Mouse (Mus musculus) liver, embryonic 11.5 days (tissue): ENCODE measurements around the gene Ccdc24. TPM values are rescaled to one million over a fixed set of nuclear protein-coding genes. Genes with fewer than 3 reads are reported as not detected.

ENCODE experiments used
- ATAC-seq: fragments of 200-750 bp; cut with Nextera tagmentation; replicated peaks from 2 replicates; pipeline ENCODE4 v1.8.0; 2017; ENCODE audit warnings: moderate number of reproducible peaks, mild to moderate bottlenecking, moderate TSS enrichment, moderate library complexity; ENCODE audit not compliant: low FRiP score
- DNase-seq: peaks from one replicate; pipeline ENCODE4 v3.0.0-alpha.2; 2017; ENCODE audit warnings: low spot score
- H3K27ac ChIP-seq: fragments of 300-500 bp; sonication (generic); 2 replicates; pipeline ENCODE4 v1.5.1; 2014; ENCODE audit warnings: mild to moderate bottlenecking, low read depth, low read length, control low read depth
- H3K27me3 ChIP-seq: fragments of 300-500 bp; sonication (generic); replicated peaks from 2 replicates; pipeline ENCODE4 v1.6.1; 2014; ENCODE audit warnings: low read length, mixed read lengths; ENCODE audit not compliant: control insufficient read depth, insufficient read depth
- H3K36me3 ChIP-seq: fragments of 300-500 bp; sonication (generic); 2 replicates; pipeline ENCODE4 v1.6.1; 2014; ENCODE audit warnings: mild to moderate bottlenecking, low read length, moderate library complexity, mixed read lengths; ENCODE audit not compliant: control insufficient read depth, insufficient read depth
- H3K4me1 ChIP-seq: fragments of 300-500 bp; sonication (generic); replicated peaks from 2 replicates; pipeline ENCODE4 v1.6.1; 2014; ENCODE audit warnings: low read length, mixed read lengths; ENCODE audit not compliant: control insufficient read depth, insufficient read depth
- H3K4me2 ChIP-seq: fragments of 300-500 bp; sonication (generic); 2 replicates; pipeline ENCODE4 v1.6.1; 2014; ENCODE audit warnings: mild to moderate bottlenecking, control low read depth, moderate library complexity
- H3K4me3 ChIP-seq: fragments of 300-500 bp; sonication (generic); 2 replicates; pipeline ENCODE4 v1.5.1; 2014; ENCODE audit warnings: low read depth, low read length, control low read depth
- H3K9ac ChIP-seq: fragments of 300-500 bp; sonication (generic); 2 replicates; pipeline ENCODE4 v1.6.1; 2014; ENCODE audit warnings: low read depth, low read length, control low read depth
- H3K9me3 ChIP-seq: fragments of 300-500 bp; sonication (generic); 2 replicates; pipeline ENCODE4 v1.6.1; 2016; ENCODE audit warnings: low read length, inconsistent platforms, mixed read lengths; ENCODE audit not compliant: control insufficient read depth
- WGBS: fragments of 180-500 bp; shearing (Covaris S2); extraction: QIAGEN DNeasy Blood & Tissue Kit; methylation state at CpG from one replicate; pipeline ENCODE4 v1.1.7; 2014; 5-methylcytosine and 5-hydroxymethylcytosine counted together
- polyA plus RNA-seq: library from polyadenylated mRNA; unstranded; fragments of >200 nt; fragmentation: Nextera tagmentation; extraction: Ambion mirVana; gene quantifications from 2 replicates; pipeline ENCODE4 v1.2.1, GENCODE M21; 2014

Gene Ccdc24
- polyA plus RNA-seq, 1 experiment from 2014 or later: 1.5 TPM

DNA sequence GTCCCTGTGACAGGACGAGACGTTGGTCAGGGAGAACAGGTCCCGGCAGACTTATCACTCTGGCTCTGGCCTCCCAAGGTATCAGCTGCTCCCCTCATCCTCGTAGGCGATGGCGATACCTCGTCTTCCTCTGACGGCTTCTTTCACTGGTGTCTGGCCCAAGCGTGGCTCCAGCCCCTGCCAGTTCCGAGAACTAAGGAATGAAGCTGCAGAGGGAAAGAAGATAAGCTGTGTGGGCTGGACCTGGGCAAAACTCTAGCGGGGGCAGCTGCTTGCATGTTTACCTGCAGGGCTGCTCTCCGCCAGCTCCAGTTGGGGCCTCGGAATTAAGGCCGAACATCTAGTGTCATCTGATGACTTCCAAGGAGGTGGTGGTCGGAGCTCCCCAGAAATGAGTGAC lies 17.1 kb upstream of the Ccdc24 start:
- 0 out of 2 replicates have a peak overlapping the region, but pooled peaks have one; percentile 17 for H3K4me3 ChIP-seq
- no peak overlapping the region for H3K9ac ChIP-seq
- H3K4me1 ChIP-seq: peaks cover 22% of the 10 kb centered on the region
- DNase-seq (no peak), ATAC-seq (no peak)
- WGBS: 89% methylated on average over 15 of the region's 15 CpGs
- H3K9me3 ChIP-seq: no peaks in the 10 kb centered on the region
- no peak overlapping the region for H3K27ac ChIP-seq
- no peak overlapping the region for H3K4me2 ChIP-seq
- no peaks in the 10 kb centered on the region for H3K27me3 ChIP-seq
- H3K36me3 ChIP-seq: peaks cover 20% of the 10 kb centered on the region

DNA sequence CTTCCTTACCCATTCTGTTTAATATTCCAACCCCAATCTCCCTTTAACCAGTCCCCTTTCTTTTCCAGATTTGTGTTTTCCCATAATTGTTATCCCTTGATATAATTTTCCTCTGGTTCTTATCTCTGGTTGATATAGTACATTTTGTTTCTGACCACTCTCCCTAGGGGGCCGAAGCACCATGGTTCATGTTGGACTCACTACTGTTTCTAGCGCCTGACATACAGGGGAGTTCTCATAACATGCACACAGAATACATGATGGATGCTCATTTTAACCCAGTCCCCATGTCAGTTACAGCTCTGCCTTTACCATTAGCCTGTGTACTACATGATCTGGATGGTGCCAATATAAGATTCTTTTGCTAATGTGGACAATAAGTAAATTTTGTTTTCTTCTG lies 15.6 kb upstream of the Ccdc24 start:
- Histone ChIP-seq H3K9ac (no peak overlapping the region), H3K9me3 (no peaks in the 10 kb centered on the region), H3K27ac (no peak overlapping the region), H3K4me1 (peaks cover 27% of the 10 kb centered on the region), H3K36me3 (peaks cover 24% of the 10 kb centered on the region), H3K27me3 (no peaks in the 10 kb centered on the region), H3K4me3 (peak overlapping the region; percentile 97; the same call in 1 of the 2 replicates), H3K4me2 (peak overlapping the region; percentile 87)
- DNase-seq (no peak), ATAC-seq (no peak)
- 64% methylated on average over 2 of the region's 2 CpGs for WGBS

DNA sequence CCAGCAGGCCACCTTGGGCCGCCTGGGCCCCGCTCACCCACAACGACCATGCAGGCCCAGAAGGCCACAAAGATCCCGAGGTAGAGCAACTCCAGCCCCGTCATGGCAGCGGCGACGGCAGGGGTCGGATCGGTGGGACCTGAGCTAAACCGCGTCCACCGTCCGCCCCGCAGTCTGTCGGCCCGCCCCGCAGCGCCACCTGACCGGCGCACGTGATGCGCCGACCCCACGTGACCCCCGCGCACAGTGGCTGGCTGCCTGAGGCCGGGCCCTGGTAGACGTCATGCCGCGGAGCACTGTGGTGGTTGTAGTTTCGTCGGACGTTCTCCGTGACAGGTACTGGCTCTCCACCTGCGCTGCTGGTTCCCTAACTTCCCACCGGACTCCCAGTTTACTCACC lies 14.8 kb upstream of the Ccdc24 start, which contains the start of gene Atp6v0b:
Gene Atp6v0b (minus strand): TSS at position 201 of the 400 bp plus-strand sequence.
- peak within 1 kb of the TSS; percentile 87 for H3K4me2 ChIP-seq
- no peaks in the 10 kb centered on the region for H3K27me3 ChIP-seq
- H3K4me3 ChIP-seq: peak within 1 kb of the TSS; percentile 97
- H3K4me1 ChIP-seq: peaks cover 26% of the 10 kb centered on the region
- H3K36me3 ChIP-seq: peaks cover 24% of the 10 kb centered on the region
- H3K9me3 ChIP-seq: no peaks in the 10 kb centered on the region
- WGBS: under 1% methylated on average over 37 of the region's 37 CpGs
- ATAC-seq (peak; percentile 87), DNase-seq (peak; percentile 91)
- H3K9ac ChIP-seq: peak within 1 kb of the TSS; percentile 94
- H3K27ac ChIP-seq: peak within 1 kb of the TSS; percentile 77

DNA sequence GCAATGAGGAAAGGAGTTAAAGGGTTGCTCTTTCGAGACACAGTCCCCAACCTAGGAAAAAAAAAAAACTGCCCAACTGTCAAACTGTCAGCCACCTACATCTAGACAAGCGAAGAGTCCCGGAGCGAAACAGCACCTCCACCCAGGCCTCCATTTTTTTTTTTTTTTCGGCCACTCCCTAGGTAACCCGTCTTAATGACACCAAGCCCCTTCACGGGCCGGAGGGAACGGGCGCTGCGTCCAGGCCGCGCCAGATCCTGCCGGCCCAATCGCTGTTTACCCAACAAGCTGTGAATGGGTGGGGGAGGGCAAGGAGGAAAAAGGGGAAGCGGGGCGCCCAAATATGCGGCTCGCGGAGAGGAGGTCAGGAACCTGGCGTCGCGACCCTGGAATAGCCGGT lies 14.3 kb upstream of the Ccdc24 start:
- H3K9ac ChIP-seq: peak overlapping the region; percentile 94
- no peaks in the 10 kb centered on the region for H3K9me3 ChIP-seq
- no peak for DNase-seq
- peak overlapping the region; percentile 87 for H3K4me2 ChIP-seq
- H3K27me3 ChIP-seq: no peaks in the 10 kb centered on the region; the same call in 1 of the 2 replicates
- peak; percentile 22 for ATAC-seq
- H3K36me3 ChIP-seq: peaks cover 24% of the 10 kb centered on the region
- under 1% methylated on average over 22 of the region's 24 CpGs for WGBS
- H3K4me1 ChIP-seq: peaks cover 25% of the 10 kb centered on the region
- H3K27ac ChIP-seq: peak overlapping the region; percentile 77
- peak overlapping the region; percentile 97 for H3K4me3 ChIP-seq

DNA sequence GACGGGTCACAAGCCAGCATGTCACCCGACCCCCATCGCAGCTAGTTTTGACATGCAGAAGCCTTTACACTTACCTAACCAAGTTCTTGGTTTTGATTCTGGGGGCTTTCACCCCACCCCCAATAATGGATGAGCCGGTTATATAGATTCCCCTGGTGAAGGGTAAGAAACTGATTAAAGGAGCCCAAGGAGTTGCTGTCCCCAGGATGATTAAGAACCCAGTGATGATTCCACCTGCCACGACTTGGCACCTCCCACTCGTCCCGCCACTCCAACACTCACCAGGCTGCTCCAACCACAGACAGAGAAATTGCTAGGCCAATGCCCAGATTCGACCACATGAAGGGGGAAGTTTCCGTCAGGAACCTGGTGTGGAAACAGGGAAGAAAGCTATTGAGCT lies 13.6 kb upstream of the Ccdc24 start:
- no peak for ATAC-seq
- Histone ChIP-seq H3K4me3 (peak overlapping the region; percentile 97), H3K4me1 (peaks cover 23% of the 10 kb centered on the region), H3K9me3 (no peaks in the 10 kb centered on the region), H3K4me2 (peak overlapping the region; percentile 87), H3K36me3 (peaks cover 24% of the 10 kb centered on the region), H3K9ac (peak overlapping the region; percentile 94), H3K27ac (no peak overlapping the region), H3K27me3 (no peaks in the 10 kb centered on the region; the same call in 1 of the 2 replicates)
- no peak for DNase-seq
- WGBS: 75% methylated on average over 9 of the region's 9 CpGs

DNA sequence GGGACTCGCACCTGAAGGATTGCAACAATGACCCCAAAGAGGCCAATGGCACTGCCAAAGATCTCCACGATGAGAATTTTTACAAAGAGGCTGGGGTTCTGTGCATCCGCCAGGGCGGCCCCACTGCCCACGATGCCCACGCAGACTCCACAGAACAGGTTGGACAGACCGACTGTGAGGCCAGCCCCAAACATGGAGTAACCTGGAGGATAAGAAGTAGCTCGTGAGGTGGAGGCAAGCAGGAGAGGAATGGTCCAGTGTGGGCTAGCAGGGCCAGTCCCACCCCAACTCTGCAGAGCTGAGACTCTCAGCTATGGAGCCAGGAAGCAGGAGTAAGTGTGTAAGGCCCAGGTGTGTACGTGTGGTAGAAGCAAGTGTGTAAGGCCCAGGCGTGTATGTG lies 12.7 kb upstream of the Ccdc24 start:
- H3K4me3 ChIP-seq: no peak overlapping the region
- ATAC-seq (no peak), DNase-seq (no peak)
- H3K36me3 ChIP-seq: peaks cover 21% of the 10 kb centered on the region
- H3K9me3 ChIP-seq: no peaks in the 10 kb centered on the region
- H3K27me3 ChIP-seq: no peaks in the 10 kb centered on the region; the same call in 1 of the 2 replicates
- WGBS: 93% methylated on average over 10 of the region's 10 CpGs
- H3K9ac ChIP-seq: no peak overlapping the region
- no peak overlapping the region for H3K27ac ChIP-seq
- H3K4me2 ChIP-seq: no peak overlapping the region
- peaks cover 20% of the 10 kb centered on the region for H3K4me1 ChIP-seq

GRCm38 (mm10) chr4:117884146-117884545 lies 11.8 kb upstream of the Ccdc24 start:
- Histone ChIP-seq H3K27me3 (no peaks in the 10 kb centered on the region; the same call in 1 of the 2 replicates), H3K4me3 (0 out of 2 replicates have a peak overlapping the region, but pooled peaks have one; percentile 77), H3K4me1 (peaks cover 20% of the 10 kb centered on the region), H3K9ac (0 out of 2 replicates have a peak overlapping the region, but pooled peaks have one; percentile 81), H3K27ac (no peak overlapping the region), H3K4me2 (peak overlapping the region; percentile 98), H3K36me3 (peaks cover 18% of the 10 kb centered on the region; the same call in 1 of the 2 replicates), H3K9me3 (no peaks in the 10 kb centered on the region)
- DNase-seq (no peak), ATAC-seq (no peak)
- WGBS: 100% methylated on average over 1 of the region's 1 CpGs

DNA sequence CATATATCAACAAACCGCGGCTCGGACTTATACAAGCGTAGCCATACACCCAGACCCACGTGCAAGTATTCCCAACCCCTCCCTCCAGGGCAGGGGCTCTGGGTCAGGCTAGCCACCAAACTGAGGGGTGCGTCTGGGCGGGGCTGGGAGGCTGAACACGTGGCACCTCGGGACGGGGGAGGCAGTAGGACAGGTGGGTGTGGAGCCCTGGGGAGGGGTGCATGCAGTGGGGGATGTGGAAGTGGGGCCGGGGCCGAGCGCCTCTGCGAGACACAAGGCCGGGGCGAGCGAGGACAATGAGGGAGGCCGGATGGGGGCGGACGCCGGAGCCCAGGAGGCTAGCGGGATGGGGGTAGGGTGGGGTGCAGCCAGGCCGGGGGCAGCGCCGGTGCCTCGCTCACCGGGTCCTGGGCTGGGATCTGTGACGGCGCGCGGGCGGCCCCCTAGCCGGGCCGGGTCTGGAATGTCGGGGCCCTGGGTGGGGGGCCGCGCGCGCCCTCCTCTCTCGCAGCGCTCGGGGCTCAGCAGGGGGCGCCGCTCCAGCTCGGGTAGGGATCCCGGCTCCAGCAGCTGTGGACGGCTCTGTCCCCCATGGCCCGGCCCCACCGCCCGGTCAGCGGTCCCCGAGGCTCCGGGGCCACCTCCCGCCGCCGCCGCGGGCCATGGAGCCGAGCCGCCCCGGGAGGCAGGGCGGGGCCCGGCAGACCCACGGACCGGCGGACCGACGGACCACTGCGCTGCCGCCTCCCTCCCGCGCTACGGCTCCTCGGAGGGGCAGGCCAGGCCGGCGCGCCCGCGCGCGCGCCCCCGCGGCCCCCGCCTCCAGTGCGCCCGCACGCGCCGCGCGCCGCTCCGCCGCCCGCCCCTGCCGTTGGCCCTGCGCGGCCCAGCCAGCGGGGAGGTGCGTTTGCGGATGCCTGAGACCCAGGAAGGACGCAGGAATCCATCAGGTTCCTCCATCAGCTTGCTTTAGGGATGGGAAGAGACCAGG lies 10.6 kb upstream of the Ccdc24 start, which contains the start of gene B4galt2:
Gene B4galt2 (minus strand): TSS at position 787 of the 991 bp plus-strand sequence.
- peak within 1 kb of the TSS; percentile 98 for H3K4me2 ChIP-seq
- DNase-seq (peak; percentile 73), ATAC-seq (peak; percentile 22)
- H3K4me3 ChIP-seq: peak within 1 kb of the TSS; percentile 77
- peaks cover 18% of the 10 kb centered on the region; the same call in 1 of the 2 replicates for H3K36me3 ChIP-seq
- peak within 1 kb of the TSS; percentile 81 for H3K9ac ChIP-seq
- WGBS: 2% methylated on average over 91 of the region's 103 CpGs
- H3K9me3 ChIP-seq: no peaks in the 10 kb centered on the region
- H3K27ac ChIP-seq: peak within 1 kb of the TSS; percentile 55; the same call in 1 of the 2 replicates
- no peaks in the 10 kb centered on the region; the same call in 1 of the 2 replicates for H3K27me3 ChIP-seq
- peaks cover 20% of the 10 kb centered on the region for H3K4me1 ChIP-seq
